Mouse (Mus musculus): ENCODE data around the gene Gjb4.

Gjb4 gene

GRCm38 (mm10) chr4:127349560-127350300, 4.2 kb downstream of the Gjb4 start:
- no peak for DNase-seq (ENCODE audit: low spot score in 2 of 2)

- DNase-seq (ENCODE audit: low spot score in 2 of 2) = no peak
These were observed 8.9 kb downstream of the Gjb4 start for GRCm38 (mm10) chr4:127345000-127345399.

- no peak for DNase-seq (ENCODE audit: low spot score in 2 of 2)
These were observed 12.5 kb downstream of the Gjb4 start for GRCm38 (mm10) chr4:127341372-127341771.

GRCm38 (mm10) chr4:127337668-127338067, 16.2 kb downstream of the Gjb4 start:
- no peak for DNase-seq (ENCODE audit: low spot score in 2 of 2)

GRCm38 (mm10) chr4:127334870-127335504, 18.9 kb downstream of the Gjb4 start:
- DNase-seq (ENCODE audit: low spot score in 2 of 2) = no peak

- DNase-seq (ENCODE audit: low spot score in 2 of 2) = no peak
These were observed 22.7 kb downstream of the Gjb4 start for GRCm38 (mm10) chr4:127331171-127331570.

- DNase-seq (ENCODE audit: low spot score in 2 of 2) = no peak
These were observed 23.4 kb downstream of the Gjb4 start, which contains the start of gene Gjb3 for GRCm38 (mm10) chr4:127330181-127331100. TSS of gene Gjb3 (minus strand) at chr4:127330844.

- no peak for DNase-seq (ENCODE audit: low spot score in 2 of 2)
These were observed 24.1 kb downstream of the Gjb4 start for GRCm38 (mm10) chr4:127329751-127330150.

GRCm38 (mm10) chr4:127329046-127329445, 24.8 kb downstream of the Gjb4 start:
- DNase-seq (ENCODE audit: low spot score in 2 of 2) = no peak

GRCm38 (mm10) chr4:127328378-127328777, 25.5 kb downstream of the Gjb4 start:
- no peak for DNase-seq (ENCODE audit: low spot score in 2 of 2)

- DNase-seq (ENCODE audit: low spot score in 2 of 2) = no peak
These were observed 26.1 kb downstream of the Gjb4 start for GRCm38 (mm10) chr4:127327749-127328148.

- DNase-seq (ENCODE audit: low spot score in 2 of 2) = no peak
These were observed 26.6 kb downstream of the Gjb4 start for GRCm38 (mm10) chr4:127327258-127327657.

GRCm38 (mm10) chr4:127325276-127325675, 28.6 kb downstream of the Gjb4 start:
- no peak for DNase-seq (ENCODE audit: low spot score in 2 of 2)

- DNase-seq (ENCODE audit: low spot score in 2 of 2) = peak; percentile 76 to 90
These were observed 29.1 kb downstream of the Gjb4 start for GRCm38 (mm10) chr4:127324759-127325158.

- no peak for DNase-seq (ENCODE audit: low spot score in 2 of 2)
These were observed 29.6 kb downstream of the Gjb4 start for GRCm38 (mm10) chr4:127324296-127324695.

- DNase-seq (ENCODE audit: low spot score in 2 of 2) = no peak
These were observed 30.2 kb downstream of the Gjb4 start for GRCm38 (mm10) chr4:127323651-127324050.

- DNase-seq (ENCODE audit: low spot score in 2 of 2) = peak in 1 of 2 experiments; percentile 73
These were observed 34.3 kb downstream of the Gjb4 start for GRCm38 (mm10) chr4:127319613-127320012.

GRCm38 (mm10) chr4:127317143-127317542, 36.7 kb downstream of the Gjb4 start:
- no peak for DNase-seq (ENCODE audit: low spot score in 2 of 2)

GRCm38 (mm10) chr4:127315753-127316152, 38.1 kb downstream of the Gjb4 start:
- no peak for DNase-seq (ENCODE audit: low spot score in 2 of 2)

- no peak for DNase-seq (ENCODE audit: low spot score in 2 of 2)
These were observed 39.3 kb downstream of the Gjb4 start for GRCm38 (mm10) chr4:127314585-127314984.

GRCm38 (mm10) chr4:127313861-127314260, 40.0 kb downstream of the Gjb4 start, which contains the start of gene Gja4:
TSS of gene Gja4 (minus strand) at chr4:127314039.
- peak; percentile 74 to 77 for DNase-seq (ENCODE audit: low spot score in 2 of 2)

GRCm38 (mm10) chr4:127312349-127312748, 41.5 kb downstream of the Gjb4 start:
- no peak for DNase-seq (ENCODE audit: low spot score in 2 of 2)

Measured in right cerebral cortex, postnatal 10 days (tissue).